Mouse (Mus musculus): Measurements from ENCODE around the gene Wdr70.

Gene Wdr70

GRCm38 (mm10) chr15:7862890-7863289 is 236.1 kb downstream of the Wdr70 start:
- DNase-seq (ENCODE audit: low read depth, low spot score) = no peak

GRCm38 (mm10) chr15:7858841-7859240 is 240.2 kb downstream of the Wdr70 start:
- no peak for DNase-seq (ENCODE audit: low read depth, low spot score)

GRCm38 (mm10) chr15:7857418-7857817 is 241.6 kb downstream of the Wdr70 start:
- no peak for DNase-seq (ENCODE audit: low read depth, low spot score)

- no peak for DNase-seq (ENCODE audit: low read depth, low spot score)
Observed at GRCm38 (mm10) chr15:7842398-7842797, 256.6 kb downstream of the Wdr70 start.

- DNase-seq (ENCODE audit: low read depth, low spot score) = no peak
Observed at GRCm38 (mm10) chr15:7841664-7842063, 257.3 kb downstream of the Wdr70 start.

- no peak for DNase-seq (ENCODE audit: low read depth, low spot score)
Observed at GRCm38 (mm10) chr15:7838921-7839309, 260.1 kb downstream of the Wdr70 start.

- no peak for DNase-seq (ENCODE audit: low read depth, low spot score)
Observed at GRCm38 (mm10) chr15:7838060-7838920, 260.7 kb downstream of the Wdr70 start.

- DNase-seq (ENCODE audit: low read depth, low spot score) = no peak
Observed at GRCm38 (mm10) chr15:7835404-7835803, 263.6 kb downstream of the Wdr70 start.

GRCm38 (mm10) chr15:7825530-7825929 is 273.5 kb downstream of the Wdr70 start:
- no peak for DNase-seq (ENCODE audit: low read depth, low spot score)

- DNase-seq (ENCODE audit: low read depth, low spot score) = no peak
Observed at GRCm38 (mm10) chr15:7823886-7824285, 275.1 kb downstream of the Wdr70 start.
